Mouse (Mus musculus) forebrain, embryonic 14.5 days (tissue): ENCODE data around the gene Etv6. TPM values are rescaled to one million over a fixed set of nuclear protein-coding genes. Genes with fewer than 3 reads are reported as not detected.
"Not testable (repeated sequence)": the region's sequence is repeated elsewhere in the genome, so short reads cannot be mapped to it uniquely, and the experiment has no call there.

Experiments used
- ATAC-seq: fragments of 200-750 bp; cut with Nextera tagmentation; 2 replicates; pipeline ENCODE4 v1.8.0; 2017; ENCODE audit warnings: mild to moderate bottlenecking, moderate library complexity
- DNase-seq: peaks from one replicate; pipeline ENCODE4 v3.0.0-alpha.2; 2015; ENCODE audit warnings: low spot score
- H3K27ac ChIP-seq: fragments of 300-500 bp; sonication (generic); 2 replicates; pipeline ENCODE4 v1.5.1; 2014; ENCODE audit warnings: low read depth, mild to moderate bottlenecking, control low read depth, low read length, moderate library complexity
- H3K27me3 ChIP-seq: fragments of 300-500 bp; sonication (generic); replicated peaks from 2 replicates; pipeline ENCODE4 v1.6.1; 2014; ENCODE audit warnings: low read length, control low read depth, mixed read lengths; ENCODE audit not compliant: control insufficient read depth, insufficient read depth
- H3K36me3 ChIP-seq: fragments of 300-500 bp; sonication (generic); 2 replicates; pipeline ENCODE4 v1.6.1; 2014; ENCODE audit warnings: low read length, control low read depth; ENCODE audit not compliant: control insufficient read depth, insufficient read depth
- H3K4me1 ChIP-seq: fragments of 300-500 bp; sonication (generic); 2 replicates; pipeline ENCODE4 v1.6.1; 2014; ENCODE audit warnings: antibody characterized with exemption, low read length, control low read depth; ENCODE audit not compliant: control insufficient read depth, insufficient read depth
- H3K4me2 ChIP-seq: fragments of 300-500 bp; sonication (generic); 2 replicates; pipeline ENCODE4 v1.6.1; 2014; ENCODE audit warnings: mild to moderate bottlenecking, control low read depth, low read length
- H3K4me3 ChIP-seq: fragments of 300-500 bp; sonication (generic); 2 replicates; pipeline ENCODE4 v1.5.1; 2014; ENCODE audit warnings: low read depth, low read length, control low read depth
- H3K9ac ChIP-seq: fragments of 300-500 bp; sonication (generic); 2 replicates; pipeline ENCODE4 v1.6.1; 2014; ENCODE audit warnings: mild to moderate bottlenecking, low read length, control low read depth, moderate library complexity
- H3K9me3 ChIP-seq: fragments of 300-500 bp; sonication (generic); replicated peaks from 2 replicates; pipeline ENCODE4 v1.6.1; 2016; ENCODE audit warnings: low read length, control low read depth, mixed read lengths; ENCODE audit not compliant: control insufficient read depth
- whole genome bisulfite sequencing: fragments of 180-500 bp; shearing (Covaris S2); extraction: QIAGEN DNeasy Blood & Tissue Kit; methylation state at CpG from one replicate; pipeline ENCODE4 v1.1.7; 2014; 5-methylcytosine and 5-hydroxymethylcytosine counted together
- polyA plus RNA-seq: library from polyadenylated mRNA; unstranded; fragments of >200 nt; fragmentation: Nextera tagmentation; extraction: Ambion mirVana; gene quantifications from 2 replicates; pipeline ENCODE4 v1.2.1, GENCODE M21; 2014

Etv6 gene
- 5.9 and 6.1 TPM in 2 replicates for polyA plus RNA-seq

GRCm38 (mm10) chr6:134035490-134036405, at the start of gene Etv6:
TSS of gene Etv6 (plus strand) at chr6:134035700.
- Histone ChIP-seq H3K9ac (peak within 1 kb of the TSS; percentile 99), H3K4me3 (peak within 1 kb of the TSS; percentile 80), H3K27me3 (no peaks in the 10 kb centered on the region), H3K4me1 (peaks cover 7% of the 10 kb centered on the region; the same call in 1 of the 2 replicates), H3K4me2 (peak within 1 kb of the TSS; percentile 65), H3K36me3 (no peaks in the 10 kb centered on the region), H3K27ac (peak within 1 kb of the TSS; percentile 100), H3K9me3 (no peaks in the 10 kb centered on the region)
- under 1% methylated on average over 60 of the region's 78 CpGs for WGBS
- DNase-seq (peak; percentile 91), ATAC-seq (peak; percentile 73)

GRCm38 (mm10) chr6:133986161-133986560, 49.3 kb upstream of the Etv6 start:
- Histone ChIP-seq H3K27ac (no peak overlapping the region), H3K4me2 (no peak overlapping the region), H3K27me3 (no peaks in the 10 kb centered on the region), H3K4me1 (peaks cover 4% of the 10 kb centered on the region; the same call in 1 of the 2 replicates), H3K4me3 (no peak overlapping the region), H3K9me3 (no peaks in the 10 kb centered on the region), H3K36me3 (no peaks in the 10 kb centered on the region), H3K9ac (no peak overlapping the region)
- ATAC-seq: no peak
- 74% methylated on average over 2 of the region's 2 CpGs for WGBS
- no peak for DNase-seq

- Histone ChIP-seq H3K9ac (no peak overlapping the region), H3K36me3 (no peaks in the 10 kb centered on the region), H3K27ac (no peak overlapping the region), H3K4me2 (no peak overlapping the region), H3K4me1 (peaks cover 4% of the 10 kb centered on the region; the same call in 1 of the 2 replicates), H3K27me3 (no peaks in the 10 kb centered on the region), H3K9me3 (no peaks in the 10 kb centered on the region), H3K4me3 (no peak overlapping the region)
- DNase-seq (no peak), ATAC-seq (no peak)
- 42% methylated on average over 2 of the region's 2 CpGs for WGBS
Measured at GRCm38 (mm10) chr6:133987068-133987591, 48.4 kb upstream of the Etv6 start.

- Histone ChIP-seq H3K9me3 (no peaks in the 10 kb centered on the region), H3K27ac (no peak overlapping the region), H3K27me3 (no peaks in the 10 kb centered on the region), H3K4me1 (peaks cover 4% of the 10 kb centered on the region; the same call in 1 of the 2 replicates), H3K36me3 (no peaks in the 10 kb centered on the region), H3K9ac (no peak overlapping the region), H3K4me2 (no peak overlapping the region), H3K4me3 (no peak overlapping the region)
- DNase-seq (peak; percentile 1), ATAC-seq (no peak)
- WGBS: 43% methylated on average over 9 of the region's 9 CpGs
Measured at GRCm38 (mm10) chr6:133988011-133988410, 47.5 kb upstream of the Etv6 start.

GRCm38 (mm10) chr6:133997461-133997860, 38.0 kb upstream of the Etv6 start:
- Histone ChIP-seq H3K4me1 (no peaks in the 10 kb centered on the region), H3K9me3 (no peaks in the 10 kb centered on the region), H3K9ac (no peak overlapping the region), H3K27ac (no peak overlapping the region), H3K4me2 (no peak overlapping the region), H3K4me3 (no peak overlapping the region), H3K36me3 (no peaks in the 10 kb centered on the region), H3K27me3 (no peaks in the 10 kb centered on the region)
- ATAC-seq: no peak
- WGBS: 90% methylated on average over 2 of the region's 2 CpGs
- no peak for DNase-seq

GRCm38 (mm10) chr6:133997935-133998334, 37.6 kb upstream of the Etv6 start:
- no peak overlapping the region for H3K4me2 ChIP-seq
- no peak overlapping the region for H3K4me3 ChIP-seq
- H3K9me3 ChIP-seq: no peaks in the 10 kb centered on the region
- no peak overlapping the region for H3K27ac ChIP-seq
- H3K9ac ChIP-seq: no peak overlapping the region
- H3K27me3 ChIP-seq: no peaks in the 10 kb centered on the region
- H3K36me3 ChIP-seq: no peaks in the 10 kb centered on the region
- DNase-seq (no peak), ATAC-seq (no peak)
- H3K4me1 ChIP-seq: no peaks in the 10 kb centered on the region
- 88% methylated on average over 2 of the region's 2 CpGs for WGBS

GRCm38 (mm10) chr6:134014488-134015110, 20.9 kb upstream of the Etv6 start:
- not testable (repeated sequence) for H3K9me3 ChIP-seq, H3K36me3 ChIP-seq, H3K27ac ChIP-seq, H3K9ac ChIP-seq, ATAC-seq, H3K4me2 ChIP-seq, H3K27me3 ChIP-seq, H3K4me1 ChIP-seq, DNase-seq, H3K4me3 ChIP-seq
- WGBS: 68% methylated on average over 5 of the region's 12 CpGs

- H3K27ac ChIP-seq: no peak overlapping the region
- H3K4me1 ChIP-seq: no peaks in the 10 kb centered on the region
- no peaks in the 10 kb centered on the region for H3K9me3 ChIP-seq
- H3K4me3 ChIP-seq: no peak overlapping the region
- H3K36me3 ChIP-seq: no peaks in the 10 kb centered on the region
- ATAC-seq (no peak), DNase-seq (no peak)
- H3K9ac ChIP-seq: no peak overlapping the region
- no peak overlapping the region for H3K4me2 ChIP-seq
- no peaks in the 10 kb centered on the region for H3K27me3 ChIP-seq
- 88% methylated on average over 1 of the region's 1 CpGs for WGBS
Measured at GRCm38 (mm10) chr6:134018807-134019206, 16.7 kb upstream of the Etv6 start.
